Mouse (Mus musculus) embryonic facial prominence, embryonic 10.5 days (tissue): ENCODE results near the gene Slc38a6. TPM values are rescaled to one million over a fixed set of nuclear protein-coding genes. Genes with fewer than 3 reads are reported as not detected.
A peak's percentile ranks its signal among the peaks of the same experiment; 100 is the strongest.

Source experiments
- DNase-seq: peaks from one replicate; pipeline ENCODE4 v3.0.0-alpha.2; 2017; ENCODE audit warnings: low spot score
- H3K27ac ChIP-seq: fragments of 300-500 bp; sonication (generic); replicated peaks from 2 replicates; pipeline ENCODE4 v1.5.1; 2016; ENCODE audit warnings: mild to moderate bottlenecking
- H3K27me3 ChIP-seq: fragments of 300-500 bp; sonication (generic); replicated peaks from 2 replicates; pipeline ENCODE4 v1.6.1; 2016; ENCODE audit warnings: low read depth, mild to moderate bottlenecking; ENCODE audit not compliant: poor library complexity, severe bottlenecking
- H3K36me3 ChIP-seq: fragments of 300-500 bp; sonication (generic); replicated peaks from 2 replicates; pipeline ENCODE4 v1.6.1; 2016; ENCODE audit warnings: mild to moderate bottlenecking, moderate library complexity
- H3K4me1 ChIP-seq: fragments of 300-500 bp; sonication (generic); 2 replicates; pipeline ENCODE4 v1.6.1; 2016
- H3K4me3 ChIP-seq: fragments of 300-500 bp; sonication (generic); 2 replicates; pipeline ENCODE4 v1.5.1; 2016; ENCODE audit warnings: mild to moderate bottlenecking, moderate library complexity
- H3K9me3 ChIP-seq: fragments of 300-500 bp; sonication (generic); 2 replicates; pipeline ENCODE4 v1.6.1; 2016; ENCODE audit warnings: mild to moderate bottlenecking
- WGBS: fragments of 180-500 bp; shearing (Covaris S2); methylation state at CpG from one replicate; pipeline ENCODE4 v1.1.7; 2016; 5-methylcytosine and 5-hydroxymethylcytosine counted together
- polyA plus RNA-seq: library from polyadenylated mRNA; unstranded; fragments of >200 nt; fragmentation: Nextera tagmentation; extraction: Ambion mirVana; gene quantifications from 2 replicates; pipeline ENCODE4 v1.2.1, GENCODE M21; 2016

The Slc38a6 gene
- polyA plus RNA-seq, 1 experiment from 2014 or later: 10.0 TPM

GRCm38 (mm10) chr12:73287609-73288008 lies 1.0 kb downstream of the Slc38a6 start:
- H3K9me3 ChIP-seq: no peaks in the 10 kb centered on the region
- peak overlapping the region; percentile 86 for H3K4me3 ChIP-seq
- H3K27me3 ChIP-seq: no peaks in the 10 kb centered on the region
- WGBS: 68% methylated on average over 8 of the region's 8 CpGs
- no peak overlapping the region; the same call in 1 of the 2 replicates for H3K27ac ChIP-seq
- peaks cover 43% of the 10 kb centered on the region for H3K36me3 ChIP-seq
- H3K4me1 ChIP-seq: peaks cover 28% of the 10 kb centered on the region
- no peak for DNase-seq

GRCm38 (mm10) chr12:73288626-73289025 lies 2.0 kb downstream of the Slc38a6 start:
- Histone ChIP-seq H3K4me1 (peaks cover 28% of the 10 kb centered on the region), H3K27me3 (no peaks in the 10 kb centered on the region), H3K4me3 (no peak overlapping the region), H3K27ac (no peak overlapping the region), H3K9me3 (no peaks in the 10 kb centered on the region), H3K36me3 (peaks cover 37% of the 10 kb centered on the region)
- no peak for DNase-seq
- WGBS: 94% methylated on average over 3 of the region's 3 CpGs

- DNase-seq: no peak
Measured at GRCm38 (mm10) chr12:73294884-73295283, 8.3 kb downstream of the Slc38a6 start.

GRCm38 (mm10) chr12:73295505-73296140 lies 9.0 kb downstream of the Slc38a6 start:
- WGBS: 86% methylated on average over 11 of the region's 11 CpGs
- H3K36me3 ChIP-seq: peaks cover 52% of the 10 kb centered on the region
- H3K27me3 ChIP-seq: no peaks in the 10 kb centered on the region
- H3K4me3 ChIP-seq: no peak overlapping the region
- no peaks in the 10 kb centered on the region for H3K9me3 ChIP-seq
- H3K4me1 ChIP-seq: no peaks in the 10 kb centered on the region
- DNase-seq: no peak
- no peak overlapping the region for H3K27ac ChIP-seq

More at GRCm38 (mm10) chr12:73294884-73295283, 8.3 kb downstream of the Slc38a6 start:
- Histone ChIP-seq H3K9me3 (no peaks in the 10 kb centered on the region), H3K27ac (no peak overlapping the region), H3K36me3 (peaks cover 48% of the 10 kb centered on the region), H3K27me3 (no peaks in the 10 kb centered on the region), H3K4me1 (no peaks in the 10 kb centered on the region), H3K4me3 (no peak overlapping the region)

GRCm38 (mm10) chr12:73298621-73299020 lies 12.0 kb downstream of the Slc38a6 start:
- H3K9me3 ChIP-seq: no peaks in the 10 kb centered on the region
- H3K36me3 ChIP-seq: peaks cover 41% of the 10 kb centered on the region
- no peaks in the 10 kb centered on the region for H3K4me1 ChIP-seq
- no peak overlapping the region for H3K27ac ChIP-seq
- DNase-seq: no peak
- 93% methylated on average over 5 of the region's 5 CpGs for WGBS
- H3K4me3 ChIP-seq: no peak overlapping the region
- H3K27me3 ChIP-seq: no peaks in the 10 kb centered on the region

GRCm38 (mm10) chr12:73300531-73300930 lies 14.0 kb downstream of the Slc38a6 start:
- Histone ChIP-seq H3K4me1 (no peaks in the 10 kb centered on the region), H3K9me3 (no peaks in the 10 kb centered on the region), H3K27ac (no peak overlapping the region), H3K27me3 (no peaks in the 10 kb centered on the region), H3K36me3 (peaks cover 28% of the 10 kb centered on the region), H3K4me3 (no peak overlapping the region)
- DNase-seq: no peak
- WGBS: 91% methylated on average over 2 of the region's 2 CpGs

- Histone ChIP-seq H3K36me3 (peaks cover 16% of the 10 kb centered on the region), H3K4me1 (peaks cover 3% of the 10 kb centered on the region; the same call in 1 of the 2 replicates), H3K4me3 (no peak overlapping the region), H3K27ac (no peak overlapping the region), H3K27me3 (no peaks in the 10 kb centered on the region), H3K9me3 (no peaks in the 10 kb centered on the region)
- 90% methylated on average over 4 of the region's 4 CpGs for WGBS
- no peak for DNase-seq
Measured at GRCm38 (mm10) chr12:73304636-73305035, 18.1 kb downstream of the Slc38a6 start.

GRCm38 (mm10) chr12:73307750-73308149 lies 21.2 kb downstream of the Slc38a6 start:
- H3K9me3 ChIP-seq: no peaks in the 10 kb centered on the region
- WGBS: 90% methylated on average over 4 of the region's 4 CpGs
- H3K36me3 ChIP-seq: peaks cover 8% of the 10 kb centered on the region
- no peak for DNase-seq
- no peaks in the 10 kb centered on the region for H3K27me3 ChIP-seq
- peaks cover 3% of the 10 kb centered on the region; the same call in 1 of the 2 replicates for H3K4me1 ChIP-seq
- H3K4me3 ChIP-seq: no peak overlapping the region
- no peak overlapping the region for H3K27ac ChIP-seq

GRCm38 (mm10) chr12:73308711-73309110 lies 22.1 kb downstream of the Slc38a6 start:
- 83% methylated on average over 2 of the region's 2 CpGs for WGBS
- Histone ChIP-seq H3K36me3 (peaks cover 8% of the 10 kb centered on the region), H3K27ac (no peak overlapping the region), H3K27me3 (no peaks in the 10 kb centered on the region), H3K4me1 (peaks cover 3% of the 10 kb centered on the region; the same call in 1 of the 2 replicates), H3K4me3 (no peak overlapping the region), H3K9me3 (no peaks in the 10 kb centered on the region)
- DNase-seq: no peak

- H3K4me3 ChIP-seq: no peak overlapping the region
- H3K4me1 ChIP-seq: peaks cover 14% of the 10 kb centered on the region
- peak; percentile 1 for DNase-seq
- no peaks in the 10 kb centered on the region for H3K9me3 ChIP-seq
- no peak overlapping the region for H3K27ac ChIP-seq
- H3K27me3 ChIP-seq: no peaks in the 10 kb centered on the region
- H3K36me3 ChIP-seq: peaks cover 14% of the 10 kb centered on the region
- 92% methylated on average over 7 of the region's 7 CpGs for WGBS
Measured at GRCm38 (mm10) chr12:73317706-73318686, 31.4 kb downstream of the Slc38a6 start.

- Histone ChIP-seq H3K4me1 (peaks cover 56% of the 10 kb centered on the region), H3K36me3 (no peaks in the 10 kb centered on the region), H3K27me3 (no peaks in the 10 kb centered on the region), H3K4me3 (no peak overlapping the region), H3K9me3 (no peaks in the 10 kb centered on the region), H3K27ac (no peak overlapping the region)
- no peak for DNase-seq
- 95% methylated on average over 8 of the region's 8 CpGs for WGBS
Measured at GRCm38 (mm10) chr12:73324180-73324586, 37.6 kb downstream of the Slc38a6 start.

GRCm38 (mm10) chr12:73324742-73325141 lies 38.2 kb downstream of the Slc38a6 start:
- DNase-seq: peak; percentile 17
- Histone ChIP-seq H3K27ac (0 out of 2 replicates have a peak overlapping the region, but pooled peaks have one; percentile 15), H3K4me1 (peaks cover 56% of the 10 kb centered on the region), H3K27me3 (no peaks in the 10 kb centered on the region), H3K36me3 (no peaks in the 10 kb centered on the region), H3K9me3 (no peaks in the 10 kb centered on the region), H3K4me3 (no peak overlapping the region)
- 96% methylated on average over 1 of the region's 1 CpGs for WGBS
